Mouse (Mus musculus): ENCODE measurements around the gene Gm20390.

Gm20390 gene

DNA sequence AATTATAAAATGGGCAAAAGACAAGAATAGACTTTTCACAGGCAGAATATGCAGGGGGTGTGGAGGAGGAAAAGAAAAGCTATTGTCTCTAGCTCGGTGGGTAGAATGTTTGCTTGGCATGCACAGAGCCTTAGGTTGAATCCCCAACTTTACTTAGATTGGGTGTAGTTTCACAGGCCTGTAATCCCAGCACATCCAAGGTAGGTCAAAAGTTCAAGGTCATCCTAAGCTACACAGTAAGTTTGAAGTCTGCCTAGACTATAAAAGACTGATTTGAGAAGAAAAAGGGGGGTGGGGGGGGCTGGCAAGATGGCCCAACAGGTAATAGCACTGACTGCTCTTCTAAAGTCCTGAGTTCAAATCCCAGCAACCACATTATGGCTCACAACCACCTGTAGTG lies 1.7 kb upstream of the Gm20390 start:
- in situ Hi-C loops (cut with MboI; ENCODE audit: low pct_unique_long_range_greater_than_20kb in 1 of 2, low sequenced_read_pairs in 2 of 2, unreplicated experiment in 1 of 2), result loop anchor here in 1 of 2 experiments (25.0 kb wide), 1 partner anchor 293 kb away; no protein-coding TSS in a partner anchor

DNA sequence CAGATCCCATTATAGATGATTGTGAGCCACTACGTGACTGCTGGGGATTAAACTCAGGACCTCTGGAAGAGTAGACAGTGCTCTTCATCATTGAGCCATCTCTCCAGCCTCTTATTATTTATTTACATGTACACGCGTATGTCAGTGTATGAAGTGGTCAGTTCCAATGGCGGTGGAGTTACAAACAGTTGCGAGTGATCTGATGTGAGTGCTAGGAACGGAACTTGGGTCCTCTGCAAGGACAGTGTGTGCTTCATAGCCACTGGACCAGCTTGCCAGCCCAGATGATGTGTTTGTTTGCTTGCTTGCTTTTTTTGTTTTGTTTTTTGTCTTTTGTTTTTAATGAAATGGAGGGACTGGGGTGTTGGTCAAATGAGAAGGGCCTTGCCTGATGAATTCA lies 1.1 kb upstream of the Gm20390 start:
- in situ Hi-C loops (cut with MboI; ENCODE audit: low pct_unique_long_range_greater_than_20kb in 1 of 2, low sequenced_read_pairs in 2 of 2, unreplicated experiment in 1 of 2), result loop anchor here in 1 of 2 experiments (25.0 kb wide), 1 partner anchor 293 kb away; no protein-coding TSS in a partner anchor

DNA sequence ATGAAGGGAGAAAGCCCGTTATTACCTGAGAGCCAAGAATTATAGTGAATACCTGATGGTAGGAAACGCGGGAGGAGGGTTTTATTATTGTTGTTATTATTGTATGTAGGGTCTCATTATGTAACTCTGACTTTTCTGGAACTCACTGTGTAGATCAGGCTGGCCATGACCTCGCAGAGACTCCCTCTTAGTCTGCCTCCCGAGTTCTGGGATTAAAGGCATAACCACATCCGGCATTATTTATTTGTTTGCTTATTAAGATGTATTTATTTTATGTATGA lies 695 bp upstream of the Gm20390 start:
- in situ Hi-C loops (cut with MboI; ENCODE audit: low pct_unique_long_range_greater_than_20kb in 1 of 2, low sequenced_read_pairs in 2 of 2, unreplicated experiment in 1 of 2), result loop anchor here in 1 of 2 experiments (25.0 kb wide), 1 partner anchor 294 kb away; no protein-coding TSS in a partner anchor

DNA sequence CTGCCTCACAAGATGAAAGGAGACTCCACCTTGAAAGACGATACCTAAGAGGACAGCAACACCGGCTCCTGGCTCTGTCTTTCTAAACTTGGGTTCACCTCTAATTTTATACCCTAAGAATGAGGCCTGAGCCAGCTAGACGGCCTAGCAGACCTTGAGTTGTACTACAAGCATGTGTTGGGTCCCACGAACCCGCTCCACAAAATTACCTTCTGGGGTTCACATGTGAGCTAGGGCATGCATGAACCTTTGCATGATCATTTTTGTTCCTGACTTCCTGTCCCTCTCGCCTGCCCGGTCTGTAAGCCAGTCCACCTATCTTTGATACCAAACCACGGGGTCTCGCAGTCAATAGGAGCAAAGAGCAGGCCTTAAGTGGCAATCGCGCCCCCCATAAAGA lies 712 bp downstream of the Gm20390 start:
- in situ Hi-C loops (cut with MboI; ENCODE audit: low pct_unique_long_range_greater_than_20kb in 1 of 2, low sequenced_read_pairs in 2 of 2, unreplicated experiment in 1 of 2), result loop anchor here in 1 of 2 experiments (25.0 kb wide), 1 partner anchor 295 kb away; no protein-coding TSS in a partner anchor

DNA sequence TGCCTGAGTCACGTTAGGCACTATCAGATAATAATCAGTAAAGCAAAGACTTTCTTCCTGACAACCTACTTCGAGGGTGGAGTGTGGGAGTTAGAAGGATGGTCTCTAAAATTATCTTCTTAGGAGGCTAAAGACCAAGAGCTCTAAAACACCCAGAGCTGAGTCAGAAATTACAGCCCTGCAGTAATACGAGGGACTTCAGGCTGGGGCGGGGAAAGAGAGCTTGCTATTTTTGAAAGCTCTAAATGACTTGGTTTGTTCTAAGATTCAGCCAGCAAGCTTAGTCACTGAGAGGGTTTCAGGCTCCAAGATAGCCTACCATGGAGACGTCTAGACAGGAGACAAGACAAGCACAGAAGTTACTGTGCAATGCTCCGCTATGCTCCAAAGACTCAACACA lies 2.7 kb downstream of the Gm20390 start:
- in situ Hi-C loops (cut with MboI; ENCODE audit: low pct_unique_long_range_greater_than_20kb in 1 of 2, low sequenced_read_pairs in 2 of 2, unreplicated experiment in 1 of 2), result loop anchor here in 1 of 2 experiments (25.0 kb wide), 1 partner anchor 297 kb away; no protein-coding TSS in a partner anchor

DNA sequence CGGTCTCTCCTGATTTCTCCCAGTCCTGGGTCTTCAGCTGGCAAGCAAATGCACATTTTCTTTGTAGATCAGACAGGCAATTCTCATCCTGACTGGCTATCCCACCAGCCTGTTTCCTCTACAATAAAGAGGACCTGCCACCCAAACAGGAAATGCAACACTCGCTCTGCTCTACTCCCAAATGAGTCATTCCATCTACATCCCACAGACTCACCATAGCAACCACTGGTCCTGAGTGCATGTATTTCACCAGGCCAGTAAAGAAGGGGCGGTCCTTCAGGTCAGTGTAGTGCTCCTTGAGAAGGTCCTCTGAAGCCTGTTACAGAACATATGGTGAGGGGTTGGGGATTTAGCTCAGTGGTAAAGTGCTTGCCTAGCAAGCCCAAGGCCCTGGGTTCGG lies 5.1 kb downstream of the Gm20390 start:
- in situ Hi-C loops (cut with MboI; ENCODE audit: low pct_unique_long_range_greater_than_20kb in 1 of 2, low sequenced_read_pairs in 2 of 2, unreplicated experiment in 1 of 2), result loop anchor here in 1 of 2 experiments (25.0 kb wide), 1 partner anchor 299 kb away; no protein-coding TSS in a partner anchor

DNA sequence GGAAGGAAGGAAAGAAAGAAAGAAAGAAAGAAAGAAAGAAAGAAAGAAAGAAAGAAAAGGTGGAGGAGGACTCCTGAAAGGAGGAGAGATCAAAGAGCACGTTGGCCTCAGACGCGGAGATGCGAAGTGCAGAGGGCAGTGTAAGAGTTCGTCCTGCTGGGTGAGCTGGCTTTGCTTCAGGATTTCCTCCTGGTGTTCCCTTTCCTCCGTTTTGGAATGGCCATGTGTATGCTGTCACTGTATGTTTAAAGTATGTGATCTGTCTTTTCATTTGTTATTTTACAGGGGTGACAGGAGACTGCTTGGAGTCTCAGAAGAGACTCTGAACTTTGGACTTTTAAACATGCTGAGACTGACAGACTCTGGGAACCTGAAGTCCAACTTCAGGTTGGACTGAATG lies 6.6 kb downstream of the Gm20390 start:
- in situ Hi-C loops (cut with MboI; ENCODE audit: low pct_unique_long_range_greater_than_20kb in 1 of 2, low sequenced_read_pairs in 2 of 2, unreplicated experiment in 1 of 2), result loop anchor here in 1 of 2 experiments (25.0 kb wide), 1 partner anchor 301 kb away; no protein-coding TSS in a partner anchor

DNA sequence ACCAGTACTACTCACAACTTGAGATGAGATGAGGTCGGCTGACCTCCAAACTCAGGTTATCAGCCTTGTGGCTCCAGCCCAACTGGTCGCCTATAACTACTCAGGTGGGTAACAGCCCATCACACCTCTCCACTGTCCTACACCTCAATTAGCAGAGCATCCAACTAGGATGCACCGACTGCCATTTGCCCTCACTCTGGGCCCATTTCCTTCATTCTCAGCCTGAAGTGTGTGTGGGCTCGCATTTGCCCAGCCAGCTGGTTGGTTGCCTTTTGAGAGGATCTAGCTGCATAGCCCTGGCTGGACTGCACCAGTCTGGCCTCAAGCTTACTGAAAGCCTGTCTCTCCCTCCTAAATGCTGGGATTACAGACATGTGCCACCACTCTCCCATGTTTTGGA lies 10.3 kb downstream of the Gm20390 start:
- in situ Hi-C loops (cut with MboI; ENCODE audit: low pct_unique_long_range_greater_than_20kb in 1 of 2, low sequenced_read_pairs in 2 of 2, unreplicated experiment in 1 of 2), result loop anchor here in 1 of 2 experiments (25.0 kb wide), 1 partner anchor 305 kb away; no protein-coding TSS in a partner anchor

DNA sequence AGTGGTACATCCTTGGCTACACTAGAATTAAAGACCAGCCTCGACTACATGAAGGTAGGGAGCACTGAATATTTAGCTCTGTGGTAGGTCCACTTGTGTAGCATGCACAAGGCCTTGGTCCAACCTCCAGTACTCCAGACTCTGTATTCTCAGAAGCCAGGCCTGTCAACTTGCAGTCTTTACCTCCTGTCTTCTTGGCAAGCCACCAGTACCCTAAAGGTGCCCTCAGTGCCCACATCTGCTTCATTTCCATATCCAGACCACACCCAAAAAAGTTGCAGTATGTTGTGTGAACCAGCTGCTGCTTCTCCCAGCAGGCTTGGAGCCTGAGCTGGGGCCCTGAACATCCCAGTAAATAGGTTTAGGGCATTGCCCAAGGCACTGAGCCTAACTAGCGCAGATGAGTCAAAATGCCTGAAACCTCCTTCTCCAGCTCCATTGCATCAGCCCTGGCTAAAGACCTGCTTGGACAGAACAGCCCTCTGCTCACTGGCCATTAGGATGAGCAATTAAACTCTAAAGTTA lies 11.0 kb downstream of the Gm20390 start:
- in situ Hi-C loops (cut with MboI; ENCODE audit: low pct_unique_long_range_greater_than_20kb in 1 of 2, low sequenced_read_pairs in 2 of 2, unreplicated experiment in 1 of 2), result loop anchor here in 1 of 2 experiments (25.0 kb wide), 1 partner anchor 305 kb away; no protein-coding TSS in a partner anchor

DNA sequence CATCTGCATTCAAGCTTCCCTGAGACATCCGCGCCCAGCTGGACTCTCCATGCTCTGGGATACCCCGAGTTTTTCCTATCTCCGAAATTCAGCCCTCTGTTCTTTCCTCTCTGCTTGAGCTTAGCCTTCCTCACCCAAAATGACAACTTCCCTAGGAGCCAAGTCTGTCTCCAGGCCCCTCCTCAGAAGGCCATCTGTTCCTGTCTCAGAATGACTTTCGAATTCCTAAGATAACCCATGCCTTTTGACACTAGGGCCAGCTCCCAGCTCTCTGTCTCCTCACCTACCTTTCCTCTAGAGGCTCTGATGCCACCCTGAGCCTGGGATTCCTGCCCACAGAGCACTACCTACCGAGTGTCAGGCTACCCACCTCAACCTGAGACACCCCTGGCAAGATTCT lies 11.9 kb downstream of the Gm20390 start, which contains the start of gene Nme2:
TSS of gene Nme2 (minus strand) at position 101 of the 400 bp plus-strand sequence.
- in situ Hi-C loops (cut with MboI; ENCODE audit: low pct_unique_long_range_greater_than_20kb in 1 of 2, low sequenced_read_pairs in 2 of 2, unreplicated experiment in 1 of 2), result loop anchor here in 1 of 2 experiments (25.0 kb wide), 1 partner anchor 306 kb away; no protein-coding TSS in a partner anchor

DNA sequence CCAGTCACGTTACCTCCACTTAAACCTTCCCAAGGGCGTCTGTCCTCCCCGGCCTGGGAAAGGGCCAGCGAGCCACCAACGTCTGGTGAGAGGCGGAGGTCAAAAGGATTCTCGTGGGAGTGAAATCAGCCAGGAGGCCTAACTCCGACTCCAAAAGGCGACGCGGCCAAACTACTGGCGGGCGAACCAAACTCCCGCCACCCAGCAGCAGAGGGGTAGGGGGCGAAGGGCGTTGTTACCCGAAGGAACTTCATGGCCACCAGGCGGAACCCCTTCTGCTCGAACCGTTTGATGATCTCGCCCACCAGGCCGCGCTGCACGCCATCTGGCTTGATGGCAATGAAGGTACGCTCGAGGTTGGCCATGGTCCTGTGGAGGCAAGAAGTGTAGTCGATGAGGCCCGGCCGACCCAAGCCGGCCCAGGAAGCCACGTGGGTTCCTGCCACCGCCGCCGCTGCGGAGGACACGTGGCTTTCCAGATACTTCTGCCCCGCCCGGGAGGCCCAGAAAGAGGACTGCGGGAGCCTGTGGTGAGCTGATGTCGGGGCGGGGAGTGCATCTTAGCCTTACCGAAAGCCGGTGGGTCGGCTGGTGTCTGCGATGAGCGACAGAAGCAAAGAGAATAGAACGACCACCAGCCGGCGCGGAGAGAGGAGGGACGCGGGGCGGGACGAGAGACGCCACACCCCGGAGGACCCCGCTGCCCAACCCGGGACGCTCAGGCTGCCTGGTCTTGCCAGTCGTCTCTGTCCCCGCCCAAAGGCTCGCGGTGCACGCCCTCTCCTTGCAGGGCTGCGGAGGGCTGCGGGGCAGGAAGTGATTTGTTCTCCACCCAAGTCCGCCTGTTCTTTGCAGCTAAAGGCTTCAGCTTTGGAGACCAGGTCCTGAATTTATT lies 12.6 kb downstream of the Gm20390 start:
- in situ Hi-C loops (cut with MboI; ENCODE audit: low pct_unique_long_range_greater_than_20kb in 1 of 2, low sequenced_read_pairs in 2 of 2, unreplicated experiment in 1 of 2), result loop anchor here in 1 of 2 experiments (25.0 kb wide), 1 partner anchor 307 kb away; no protein-coding TSS in a partner anchor

DNA sequence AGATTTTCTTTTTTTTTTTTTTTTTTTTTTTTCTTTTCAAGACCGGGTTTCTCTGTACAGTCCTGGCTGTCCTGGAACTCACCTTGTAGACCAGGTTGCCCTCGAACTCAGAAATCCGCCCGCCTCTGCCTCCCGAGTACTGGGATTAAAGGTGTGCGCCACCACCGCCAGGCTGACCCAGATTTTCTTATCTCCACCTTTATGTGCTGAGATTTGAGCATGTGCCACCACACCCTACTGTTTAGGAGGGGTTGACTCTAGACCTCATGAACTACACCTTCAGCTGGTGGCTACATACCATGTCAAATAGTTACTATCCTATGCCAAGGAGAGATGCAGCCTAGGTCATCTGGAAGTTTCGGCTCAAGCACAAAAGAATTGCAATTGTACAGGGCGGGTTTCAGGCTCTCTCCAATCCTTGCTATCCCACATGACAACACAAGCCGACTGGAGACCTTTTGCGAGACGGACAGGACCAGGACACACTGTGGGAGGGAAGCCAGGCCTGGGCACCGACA lies 13.3 kb downstream of the Gm20390 start:
- in situ Hi-C loops (cut with MboI; ENCODE audit: low pct_unique_long_range_greater_than_20kb in 1 of 2, low sequenced_read_pairs in 2 of 2, unreplicated experiment in 1 of 2), result loop anchor here in 1 of 2 experiments (25.0 kb wide), 1 partner anchor 308 kb away; no protein-coding TSS in a partner anchor

DNA sequence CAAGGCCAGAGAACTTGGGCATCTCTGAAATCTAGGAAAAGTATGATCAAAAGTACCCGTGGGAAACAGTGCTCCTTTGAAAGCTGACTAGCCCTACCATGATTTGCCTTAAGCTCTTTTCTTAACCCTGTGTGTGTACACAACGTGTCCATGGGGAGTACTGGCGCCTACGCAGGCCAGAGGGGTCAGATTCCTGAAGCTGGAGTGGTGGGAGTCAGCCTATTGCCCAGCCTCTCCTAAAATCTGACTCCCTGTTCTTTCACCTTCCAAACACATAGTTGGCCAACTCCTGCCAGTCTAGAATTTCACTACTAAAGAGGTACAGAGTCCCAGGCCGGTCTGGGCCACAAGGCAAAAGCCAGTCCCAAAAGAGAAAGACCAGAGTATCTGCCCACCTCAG lies 15.7 kb downstream of the Gm20390 start:
- in situ Hi-C loops (cut with MboI; ENCODE audit: low pct_unique_long_range_greater_than_20kb in 1 of 2, low sequenced_read_pairs in 2 of 2, unreplicated experiment in 1 of 2), result loop anchor here in 1 of 2 experiments (25.0 kb wide), 1 partner anchor 310 kb away; no protein-coding TSS in a partner anchor

DNA sequence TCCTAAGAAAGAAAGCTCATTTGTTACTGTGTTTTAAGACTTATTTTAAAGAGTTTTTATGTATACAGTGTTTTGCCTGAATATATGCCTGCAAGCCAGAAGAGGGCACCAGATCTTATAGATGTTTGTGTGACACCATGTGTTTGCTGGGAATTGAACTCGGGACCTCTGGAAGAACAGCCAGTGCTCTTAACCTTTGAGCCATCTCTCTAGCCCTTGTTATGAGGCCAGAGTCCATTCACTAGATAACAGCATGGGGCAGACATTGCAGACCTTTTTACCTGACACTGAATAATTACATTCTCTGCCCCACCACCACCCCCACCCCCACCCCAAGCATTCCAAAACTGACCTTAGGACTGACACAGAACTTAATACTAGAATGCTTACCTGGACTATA lies 18.0 kb downstream of the Gm20390 start:
- in situ Hi-C loops (cut with MboI; ENCODE audit: low pct_unique_long_range_greater_than_20kb in 1 of 2, low sequenced_read_pairs in 2 of 2, unreplicated experiment in 1 of 2), result loop anchor here in 1 of 2 experiments (25.0 kb wide), 1 partner anchor 312 kb away; no protein-coding TSS in a partner anchor

DNA sequence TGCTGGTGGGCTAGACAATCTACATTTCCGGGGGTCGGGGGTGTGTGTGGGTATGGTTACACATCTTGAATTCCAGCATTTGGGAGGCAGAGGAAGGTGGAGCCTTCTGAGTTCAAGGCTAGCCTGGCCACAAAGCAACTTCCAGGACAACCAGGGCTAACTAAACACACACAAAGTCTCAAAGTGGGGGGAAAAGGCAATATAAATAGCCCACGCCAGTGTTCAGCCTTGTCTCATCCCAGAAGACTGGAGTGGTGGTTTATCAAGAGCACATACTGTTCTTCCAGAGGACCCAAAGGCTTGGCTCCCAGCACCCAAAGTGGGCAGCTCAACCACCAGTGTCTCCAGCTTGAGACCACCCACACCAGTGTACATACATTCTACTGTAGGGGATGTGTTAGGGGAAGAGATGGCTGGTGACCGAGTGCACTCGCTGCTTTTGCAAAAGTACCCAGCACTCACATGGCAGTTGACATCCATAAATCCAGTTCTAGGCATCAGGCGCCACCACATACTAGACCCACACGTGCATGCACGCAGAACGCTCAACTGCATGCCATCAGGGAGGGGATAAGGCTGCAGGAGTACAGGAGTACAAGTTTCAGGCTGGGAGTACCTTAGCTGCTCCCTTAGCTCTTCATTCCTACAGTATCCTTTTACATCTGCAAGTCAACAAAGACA lies 19.1 kb downstream of the Gm20390 start:
- in situ Hi-C loops (cut with MboI; ENCODE audit: low pct_unique_long_range_greater_than_20kb in 1 of 2, low sequenced_read_pairs in 2 of 2, unreplicated experiment in 1 of 2), result no loop called here

DNA sequence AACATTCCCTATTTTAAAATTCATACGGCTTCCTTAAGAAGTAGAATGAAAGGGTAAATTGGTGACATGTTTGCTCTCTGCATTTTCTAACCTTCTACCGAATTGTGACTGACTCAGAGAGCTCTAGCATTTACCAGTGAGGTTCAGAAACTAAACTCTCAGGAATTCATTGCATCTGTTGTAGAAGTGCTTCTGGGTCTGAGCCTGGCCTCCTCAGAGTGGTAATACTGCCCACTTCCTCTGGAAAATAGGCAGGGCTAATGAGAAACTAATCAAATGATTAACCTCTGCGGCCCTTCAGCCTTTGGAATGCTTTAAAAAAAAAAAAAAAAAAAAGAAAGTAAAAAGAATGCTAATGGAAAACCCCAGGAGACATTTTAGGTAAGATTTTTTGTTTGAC lies 23.1 kb downstream of the Gm20390 start:
- in situ Hi-C loops (cut with MboI; ENCODE audit: low pct_unique_long_range_greater_than_20kb in 1 of 2, low sequenced_read_pairs in 2 of 2, unreplicated experiment in 1 of 2), result no loop called here

DNA sequence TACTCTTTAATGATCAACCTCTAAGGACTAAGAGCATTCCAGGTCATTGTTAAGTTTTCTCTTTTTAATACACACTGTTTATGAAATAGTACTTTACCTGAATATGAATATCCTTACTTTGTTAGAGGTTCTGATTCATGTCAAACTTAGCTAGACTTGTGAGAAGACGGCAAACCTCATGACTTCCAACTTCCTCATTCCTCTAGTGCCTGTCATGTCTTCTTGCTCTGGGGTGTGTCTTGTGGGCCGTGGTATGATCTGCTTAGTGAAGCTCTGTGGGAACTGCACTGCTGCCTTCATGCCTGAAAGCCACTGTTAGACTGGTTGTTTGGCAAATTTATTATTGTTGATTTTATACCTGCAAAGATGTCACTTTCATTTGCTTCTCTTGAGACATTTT lies 27.2 kb downstream of the Gm20390 start:
- in situ Hi-C loops (cut with MboI; ENCODE audit: low pct_unique_long_range_greater_than_20kb in 1 of 2, low sequenced_read_pairs in 2 of 2, unreplicated experiment in 1 of 2), result no loop called here

DNA sequence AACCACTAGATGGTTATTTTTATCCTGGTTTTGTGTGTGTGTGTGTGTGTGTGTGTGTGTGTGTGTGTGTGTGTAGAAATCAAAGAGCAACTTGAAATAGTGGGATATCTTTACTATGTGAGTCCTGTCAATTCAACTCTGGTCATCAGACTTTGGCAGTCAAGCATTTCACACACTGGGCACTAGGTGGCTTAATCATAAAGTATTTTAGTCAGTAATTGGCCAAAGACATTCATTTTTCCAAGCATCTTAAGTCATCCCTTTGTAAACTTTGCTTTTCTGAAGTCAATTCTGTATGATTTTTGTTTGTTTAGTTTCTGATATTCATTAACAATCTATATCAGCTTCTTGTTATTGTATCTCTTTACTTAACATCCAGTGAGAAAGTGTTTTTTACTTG lies 39.0 kb downstream of the Gm20390 start:
- in situ Hi-C loops (cut with MboI; ENCODE audit: low pct_unique_long_range_greater_than_20kb in 1 of 2, low sequenced_read_pairs in 2 of 2, unreplicated experiment in 1 of 2), result no loop called here

Data from mouse embryonic stem cell (cell line).